ENCODE assay signal across 8 mouse cellular contexts in genomic region chr19:56294654-56295399, GRCm38 (mm10). TPM values are rescaled to one million over a fixed set of nuclear protein-coding genes. Genes with fewer than 3 reads are reported as not detected.
DNase-seq lines count a peak whose midpoint lies in the region; ATAC-seq and TF ChIP-seq lines count a peak whose summit lies in the region.

No protein-coding gene starts in this region.

- H3K4me2 ChIP-seq in forebrain, postnatal 0 days (ENCODE audit: low read depth), result no peak overlapping the region
- H3K4me2 ChIP-seq in lung, embryonic 14.5 days, result no peak overlapping the region

- peaks cover 3% of the 10 kb centered on the region; the same call in 1 of the 2 replicates for H3K4me1 ChIP-seq in cerebellum, adult 2 months (ENCODE audit: control insufficient read depth, insufficient read depth, low read length)
- no peaks in the 10 kb centered on the region for H3K4me1 ChIP-seq in forebrain, postnatal 0 days (ENCODE audit: insufficient read depth)
- H3K4me1 ChIP-seq in lung, embryonic 14.5 days (ENCODE audit: insufficient read depth), result no peaks in the 10 kb centered on the region

- peak; percentile 58 for DNase-seq in ES-CJ7 (ENCODE audit: low read depth, low spot score)
- peak; percentile 89 to 93 for DNase-seq in cerebellum, adult 2 months
- DNase-seq in forebrain, postnatal 0 days, result peak; percentile 83
- DNase-seq in heart, postnatal 4 days, result peak; percentile 86
- DNase-seq in layer of hippocampus, adult 8-10 months (ENCODE audit: low spot score in 2 of 2), result peak; percentile 32 to 78
- DNase-seq in lung, embryonic 14.5 days, result peak; percentile 95
- DNase-seq in ovary, postnatal 10 days (ENCODE audit: low spot score), result peak; percentile 39
- peak; percentile 58 for DNase-seq in thymus, postnatal 14 days

- H3K36me3 ChIP-seq in forebrain, postnatal 0 days (ENCODE audit: insufficient read depth), result no peaks in the 10 kb centered on the region
- no peaks in the 10 kb centered on the region for H3K36me3 ChIP-seq in lung, embryonic 14.5 days (ENCODE audit: insufficient read depth)

- ATAC-seq in forebrain, postnatal 0 days, result peak; percentile 50
- peak; percentile 89 for ATAC-seq in lung, embryonic 14.5 days (ENCODE audit: insufficient read depth)

- TF ChIP-seq POLR2A in cerebellum, adult 2 months (IDR thresholded peaks at IDR 0.05; ENCODE audit: borderline replicate concordance, insufficient read depth, low read length), result no peak

- WGBS in cerebellum, adult 2 months, result 5% methylated on average over 7 of the region's 7 CpGs
- 39% methylated on average over 7 of the region's 7 CpGs for WGBS in forebrain, postnatal 0 days
- WGBS in lung, embryonic 14.5 days, result 33% methylated on average over 7 of the region's 7 CpGs

- no peaks in the 10 kb centered on the region for H3K27me3 ChIP-seq in cerebellum, adult 2 months (ENCODE audit: control insufficient read depth, insufficient read depth, low read length)
- H3K27me3 ChIP-seq in forebrain, postnatal 0 days (ENCODE audit: insufficient read depth, low read length), result no peaks in the 10 kb centered on the region
- no peaks in the 10 kb centered on the region for H3K27me3 ChIP-seq in lung, embryonic 14.5 days (ENCODE audit: insufficient read depth, low read length)

- TF ChIP-seq CTCF in cerebellum, adult 2 months (IDR thresholded peaks at IDR 0.05; ENCODE audit: borderline replicate concordance, insufficient read depth, low read depth, low read length), result peak; percentile 78
- peak; percentile 82 for TF ChIP-seq CTCF in forebrain, postnatal 0 days (IDR thresholded peaks at IDR 0.05; ENCODE audit: low read depth)
- peak; percentile 90 for TF ChIP-seq CTCF in lung, embryonic 14.5 days (IDR thresholded peaks at IDR 0.05; ENCODE audit: low read depth)

- no peak overlapping the region for H3K4me3 ChIP-seq in cerebellum, adult 2 months (replicated peaks; ENCODE audit: insufficient read depth, low read depth, low read length)
- H3K4me3 ChIP-seq in forebrain, postnatal 0 days (ENCODE audit: low read depth, low read length), result no peak overlapping the region
- no peak overlapping the region for H3K4me3 ChIP-seq in lung, embryonic 14.5 days (ENCODE audit: low read depth, low read length)

- no peak overlapping the region for H3K27ac ChIP-seq in cerebellum, adult 2 months (ENCODE audit: insufficient read depth, low read length)
- no peak overlapping the region for H3K27ac ChIP-seq in forebrain, postnatal 0 days (ENCODE audit: low read depth, low read length)
- no peak overlapping the region for H3K27ac ChIP-seq in lung, embryonic 14.5 days (ENCODE audit: low read depth)

- H3K9ac ChIP-seq in forebrain, postnatal 0 days, result no peak overlapping the region
- H3K9ac ChIP-seq in lung, embryonic 14.5 days, result no peak overlapping the region

- H3K9me3 ChIP-seq in forebrain, postnatal 0 days (ENCODE audit: low read length), result no peaks in the 10 kb centered on the region
- H3K9me3 ChIP-seq in lung, embryonic 14.5 days (ENCODE audit: low read depth, low read length), result no peaks in the 10 kb centered on the region

RNA-seq across cellular contexts. Expression of gene Habp2, which starts 7.9 kb away (rescaled TPM):
- polyA plus RNA-seq in cerebellum, adult 2 months (2012; rRNA removed), result not detected in 2 replicates
- total RNA-seq in forebrain, postnatal 0 days (2014; rRNA removed), result not detected in 2 replicates
- polyA plus RNA-seq in forebrain, postnatal 0 days (2015; fragmentation: Nextera tagmentation; extraction: Ambion mirVana), result 0.06 TPM in 1 of 2 replicates, not detected in the other
- not detected for total RNA-seq in heart, postnatal 4 days (2021)
- total RNA-seq in layer of hippocampus, adult 8-10 months (2022), result not detected
- 2.8 and 3.1 TPM in 2 replicates for polyA plus RNA-seq in lung, embryonic 14.5 days (2014; fragmentation: Nextera tagmentation; extraction: Ambion mirVana)

Comparison
In these comparisons a context has a peak if more than half of its experiments do, and no peak if none do; other contexts are left out.
1. DNase-seq: peak in every context shown above with its lines; median percentile 95 in lung, embryonic 14.5 days; 91 in cerebellum, adult 2 months; 86 in heart, postnatal 4 days; 83 in forebrain, postnatal 0 days; 58 in ES-CJ7; 58 in thymus, postnatal 14 days; 55 in layer of hippocampus, adult 8-10 months; 39 in ovary, postnatal 10 days.